Mouse (Mus musculus) kidney, embryonic 14.5 days (tissue): ENCODE data around the gene Slc25a36. TPM values are rescaled to one million over a fixed set of nuclear protein-coding genes. Genes with fewer than 3 reads are reported as not detected.
A peak's percentile ranks its signal among the peaks of the same experiment; 100 is the strongest.

Experiments
- ATAC-seq: fragments of 200-750 bp; cut with Nextera tagmentation; 2 replicates; pipeline ENCODE4 v1.8.0; 2017; ENCODE audit warnings: moderate number of reproducible peaks, mild to moderate bottlenecking, moderate TSS enrichment, moderate library complexity; ENCODE audit not compliant: low FRiP score, low TSS enrichment
- H3K27ac ChIP-seq: fragments of 300-500 bp; sonication (generic); 2 replicates; pipeline ENCODE4 v1.5.1; 2014; ENCODE audit warnings: low read depth, mild to moderate bottlenecking, low read length, moderate library complexity, mixed read lengths
- H3K27me3 ChIP-seq: fragments of 300-500 bp; sonication (generic); 2 replicates; pipeline ENCODE4 v1.6.1; 2014; ENCODE audit warnings: mild to moderate bottlenecking, low read length; ENCODE audit not compliant: control insufficient read depth, insufficient read depth
- H3K36me3 ChIP-seq: fragments of 300-500 bp; sonication (generic); 2 replicates; pipeline ENCODE4 v1.6.1; 2014; ENCODE audit warnings: low read length, mixed read lengths; ENCODE audit not compliant: control insufficient read depth, insufficient read depth
- H3K4me1 ChIP-seq: fragments of 300-500 bp; sonication (generic); 2 replicates; pipeline ENCODE4 v1.6.1; 2014; ENCODE audit warnings: low read length, mixed read lengths; ENCODE audit not compliant: control insufficient read depth, insufficient read depth
- H3K4me2 ChIP-seq: fragments of 300-500 bp; sonication (generic); replicated peaks from 2 replicates; pipeline ENCODE4 v1.6.1; 2014; ENCODE audit warnings: low read depth, mild to moderate bottlenecking, low read length
- H3K4me3 ChIP-seq: fragments of 300-500 bp; sonication (generic); 2 replicates; pipeline ENCODE4 v1.5.1; 2014; ENCODE audit warnings: mild to moderate bottlenecking, low read length
- H3K9ac ChIP-seq: fragments of 300-500 bp; sonication (generic); 2 replicates; pipeline ENCODE4 v1.6.1; 2014; ENCODE audit warnings: low read depth, mild to moderate bottlenecking, low read length, moderate library complexity
- H3K9me3 ChIP-seq: fragments of 300-500 bp; sonication (generic); 2 replicates; pipeline ENCODE4 v1.6.1; 2016; ENCODE audit warnings: low read length; ENCODE audit not compliant: control insufficient read depth
- WGBS: fragments of 180-500 bp; shearing (Covaris S2); extraction: QIAGEN DNeasy Blood & Tissue Kit; methylation state at CpG from one replicate; pipeline ENCODE4 v1.1.7; 2014; 5-methylcytosine and 5-hydroxymethylcytosine counted together
- polyA plus RNA-seq: library from polyadenylated mRNA; unstranded; fragments of >200 nt; fragmentation: Nextera tagmentation; extraction: Ambion mirVana; gene quantifications from 2 replicates; pipeline ENCODE4 v1.2.1, GENCODE M21; 2014

Slc25a36 gene
- polyA plus RNA-seq, result 68.8 and 110 TPM in 2 replicates

DNA sequence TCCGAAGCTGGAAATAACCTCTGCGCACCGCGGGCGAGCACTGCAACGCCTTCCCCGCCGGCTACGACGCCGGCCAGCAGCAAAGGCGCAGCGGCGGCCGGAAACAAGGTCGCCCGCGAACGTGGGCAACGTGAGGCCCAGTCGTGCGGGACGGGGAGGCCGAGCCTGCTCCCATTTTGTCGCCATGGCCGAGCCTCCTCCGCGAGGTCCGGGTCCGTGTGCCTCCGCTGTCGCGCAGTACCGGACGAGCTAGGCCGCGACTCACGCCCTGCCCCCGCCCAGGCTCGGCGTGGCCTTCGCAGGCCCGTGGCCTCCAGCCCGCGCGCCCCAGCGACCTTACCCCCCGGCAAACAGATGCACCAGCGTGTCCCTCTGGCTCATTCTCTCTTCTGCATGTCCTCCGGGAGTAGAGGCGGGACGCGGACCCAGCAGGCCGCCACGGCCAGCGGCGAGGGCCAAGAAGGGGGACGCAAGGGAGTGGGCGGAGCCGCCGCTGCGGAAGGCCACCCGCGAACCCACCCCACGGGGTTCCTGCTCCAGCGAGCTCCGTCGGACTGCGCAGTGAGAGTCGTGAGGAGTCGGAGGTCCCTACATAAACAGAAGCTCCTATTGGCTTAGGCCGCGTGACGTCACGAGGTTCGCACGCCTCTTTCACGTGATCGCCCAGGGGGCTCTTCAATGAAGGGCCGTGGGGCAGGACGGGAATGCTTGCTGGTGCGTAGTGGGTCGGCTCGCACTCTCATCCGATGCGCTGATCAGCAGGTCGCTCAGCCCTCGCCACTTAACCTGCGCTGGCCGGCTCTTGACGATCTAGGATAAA is at the start of gene Slc25a36:
Gene Slc25a36 (minus strand): TSS at position 587 of the 820 bp plus-strand sequence.
- Histone ChIP-seq H3K9me3 (no peaks in the 10 kb centered on the region), H3K27me3 (no peaks in the 10 kb centered on the region), H3K4me3 (peak within 1 kb of the TSS; percentile 93), H3K36me3 (no peaks in the 10 kb centered on the region), H3K27ac (peak within 1 kb of the TSS; percentile 90), H3K4me1 (peaks cover 7% of the 10 kb centered on the region; the same call in 1 of the 2 replicates), H3K9ac (peak within 1 kb of the TSS; percentile 91), H3K4me2 (peak within 1 kb of the TSS; percentile 44)
- under 1% methylated on average over 90 of the region's 91 CpGs for WGBS
- peak; percentile 99 for ATAC-seq

GRCm38 (mm10) chr9:97158412-97158811 is 47.5 kb upstream of the Slc25a36 start:
- WGBS, result 73% methylated on average over 3 of the region's 3 CpGs
- Histone ChIP-seq H3K36me3 (no peaks in the 10 kb centered on the region), H3K4me2 (no peak overlapping the region), H3K4me1 (no peaks in the 10 kb centered on the region), H3K9ac (no peak overlapping the region), H3K27me3 (no peaks in the 10 kb centered on the region), H3K4me3 (no peak overlapping the region), H3K27ac (no peak overlapping the region), H3K9me3 (no peaks in the 10 kb centered on the region)
- ATAC-seq, result no peak

GRCm38 (mm10) chr9:97155981-97156380 is 45.0 kb upstream of the Slc25a36 start:
- Histone ChIP-seq H3K36me3 (no peaks in the 10 kb centered on the region), H3K27me3 (no peaks in the 10 kb centered on the region), H3K4me1 (no peaks in the 10 kb centered on the region), H3K27ac (no peak overlapping the region), H3K9me3 (no peaks in the 10 kb centered on the region), H3K4me2 (no peak overlapping the region), H3K4me3 (no peak overlapping the region), H3K9ac (no peak overlapping the region)
- no peak for ATAC-seq
- WGBS, result 51% methylated on average over 3 of the region's 3 CpGs

DNA sequence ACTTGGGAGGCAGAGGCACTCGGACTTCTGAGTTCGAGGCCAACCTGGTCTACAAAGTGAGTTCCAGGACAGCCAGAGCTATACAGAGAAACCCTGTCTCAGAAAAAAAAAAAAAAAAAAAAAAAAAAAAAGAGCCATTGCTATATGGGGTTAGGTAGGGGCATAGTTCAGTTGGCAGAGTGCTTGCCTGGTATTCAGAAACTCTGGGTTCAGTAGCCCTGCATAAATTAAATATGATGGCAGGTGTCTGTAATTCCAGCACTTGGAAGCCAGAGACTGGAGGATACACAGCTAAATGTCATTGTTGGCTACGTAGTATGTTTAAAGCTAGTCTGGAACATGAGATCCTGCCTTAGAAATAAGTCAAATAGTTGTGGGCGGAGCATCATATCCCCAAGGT is 44.0 kb upstream of the Slc25a36 start:
- H3K27me3 ChIP-seq, result no peaks in the 10 kb centered on the region
- no peak overlapping the region for H3K4me2 ChIP-seq
- no peak overlapping the region for H3K27ac ChIP-seq
- H3K9me3 ChIP-seq, result no peaks in the 10 kb centered on the region
- no peak for ATAC-seq
- no peaks in the 10 kb centered on the region for H3K4me1 ChIP-seq
- H3K4me3 ChIP-seq, result no peak overlapping the region
- no peak overlapping the region for H3K9ac ChIP-seq
- WGBS, result 88% methylated on average over 4 of the region's 4 CpGs
- no peaks in the 10 kb centered on the region for H3K36me3 ChIP-seq

- no peaks in the 10 kb centered on the region for H3K36me3 ChIP-seq
- H3K27ac ChIP-seq, result no peak overlapping the region
- ATAC-seq, result no peak
- WGBS, result 87% methylated on average over 3 of the region's 3 CpGs
- no peak overlapping the region for H3K4me3 ChIP-seq
- H3K4me2 ChIP-seq, result no peak overlapping the region
- no peaks in the 10 kb centered on the region for H3K27me3 ChIP-seq
- H3K4me1 ChIP-seq, result no peaks in the 10 kb centered on the region
- H3K9me3 ChIP-seq, result no peaks in the 10 kb centered on the region
- H3K9ac ChIP-seq, result no peak overlapping the region
Observed at GRCm38 (mm10) chr9:97153006-97153405, 42.0 kb upstream of the Slc25a36 start.

DNA sequence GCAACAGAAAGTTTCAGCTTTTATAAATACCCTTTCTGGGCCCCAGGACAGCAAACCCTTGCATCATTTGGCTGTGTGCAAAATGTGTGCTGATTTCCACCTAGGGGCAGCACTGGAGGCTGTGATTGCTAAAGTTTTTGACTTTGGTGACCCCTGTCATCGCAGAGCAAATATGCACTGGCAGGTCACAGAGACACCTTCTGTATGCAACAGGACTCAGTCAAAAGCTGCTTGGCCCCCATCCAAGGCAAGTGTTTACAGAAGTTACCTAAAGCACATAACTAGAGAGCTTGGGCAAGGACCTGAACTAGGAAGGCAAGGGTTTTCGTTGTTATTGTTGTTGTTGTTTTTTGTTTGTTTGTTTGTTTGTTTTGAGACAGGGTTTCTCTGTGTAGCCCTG is 36.3 kb upstream of the Slc25a36 start:
- Histone ChIP-seq H3K4me1 (no peaks in the 10 kb centered on the region), H3K9me3 (no peaks in the 10 kb centered on the region), H3K27ac (no peak overlapping the region), H3K4me3 (no peak overlapping the region), H3K9ac (no peak overlapping the region), H3K4me2 (no peak overlapping the region), H3K27me3 (no peaks in the 10 kb centered on the region), H3K36me3 (no peaks in the 10 kb centered on the region)
- no peak for ATAC-seq
- WGBS, result 81% methylated on average over 2 of the region's 2 CpGs

DNA sequence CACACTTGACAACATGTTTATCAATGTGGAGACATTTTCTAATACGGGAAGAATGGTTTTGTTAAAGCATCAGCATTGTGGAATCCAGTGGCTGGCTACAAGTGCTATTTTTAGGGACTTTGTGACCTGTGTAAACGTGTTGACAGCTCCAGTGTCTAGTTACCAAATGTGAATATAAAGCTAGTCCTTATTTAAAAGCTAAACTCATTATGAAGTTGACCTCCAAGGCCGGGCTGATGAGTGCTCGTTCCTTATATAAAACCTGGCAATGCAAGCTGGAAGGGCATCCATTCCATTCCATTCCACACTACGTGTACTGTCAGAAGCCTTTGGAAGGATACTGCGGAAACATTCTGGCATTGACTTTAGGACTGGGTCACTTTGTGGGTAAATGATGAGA is 34.4 kb upstream of the Slc25a36 start:
- H3K4me3 ChIP-seq, result no peak overlapping the region
- H3K27ac ChIP-seq, result no peak overlapping the region
- no peaks in the 10 kb centered on the region for H3K4me1 ChIP-seq
- no peak overlapping the region for H3K4me2 ChIP-seq
- ATAC-seq, result no peak
- no peak overlapping the region for H3K9ac ChIP-seq
- 80% methylated on average over 6 of the region's 6 CpGs for WGBS
- H3K9me3 ChIP-seq, result no peaks in the 10 kb centered on the region
- no peaks in the 10 kb centered on the region for H3K36me3 ChIP-seq
- H3K27me3 ChIP-seq, result no peaks in the 10 kb centered on the region

- 97% methylated on average over 5 of the region's 5 CpGs for WGBS
- no peaks in the 10 kb centered on the region for H3K36me3 ChIP-seq
- no peaks in the 10 kb centered on the region for H3K4me1 ChIP-seq
- ATAC-seq, result no peak
- no peaks in the 10 kb centered on the region for H3K9me3 ChIP-seq
- no peak overlapping the region for H3K4me3 ChIP-seq
- H3K27ac ChIP-seq, result no peak overlapping the region
- no peaks in the 10 kb centered on the region for H3K27me3 ChIP-seq
- no peak overlapping the region for H3K9ac ChIP-seq
- H3K4me2 ChIP-seq, result no peak overlapping the region
Observed at GRCm38 (mm10) chr9:97143416-97143815, 32.5 kb upstream of the Slc25a36 start.

GRCm38 (mm10) chr9:97142558-97142957 is 31.6 kb upstream of the Slc25a36 start:
- Histone ChIP-seq H3K9ac (no peak overlapping the region), H3K9me3 (no peaks in the 10 kb centered on the region), H3K4me3 (no peak overlapping the region), H3K36me3 (no peaks in the 10 kb centered on the region), H3K27ac (no peak overlapping the region), H3K4me1 (no peaks in the 10 kb centered on the region), H3K27me3 (no peaks in the 10 kb centered on the region), H3K4me2 (no peak overlapping the region)
- WGBS, result 92% methylated on average over 1 of the region's 1 CpGs
- ATAC-seq, result no peak
